Mouse (Mus musculus) inflammation-experienced regulatory T-cells, adult 6 months (primary cell): ENCODE results near the gene Serpina3j. TPM values are rescaled to one million over a fixed set of nuclear protein-coding genes. Genes with fewer than 3 reads are reported as not detected.

Source experiments
- polyA plus RNA-seq, 3 experiments: library from polyadenylated mRNA; unstranded; fragments of 100-300 nt; shearing (Covaris generic); gene quantifications; one replicate each; pipeline ENCODE4 v1.2.1; 2017

Gene Serpina3j
- polyA plus RNA-seq, 3 experiments from 2014 or later, result not detected

Other genes starting within 250 kb of the Serpina3j start
- not detected for gene Serpina5, start 213.4 kb upstream of the Serpina3j start, polyA plus RNA-seq
- gene Serpina3a, start 201.8 kb upstream of the Serpina3j start, polyA plus RNA-seq, result not detected
- not detected for gene Serpina3b, start 186.6 kb upstream of the Serpina3j start, polyA plus RNA-seq
- gene Serpina3c, start 160.7 kb upstream of the Serpina3j start, polyA plus RNA-seq, result not detected
- 10 to 100 TPM in 2 of 3 experiments, 1 to 10 TPM in 1; 7.8 to 38.7 (median 11.3) TPM for gene Serpina3f, start 100.0 kb upstream of the Serpina3j start, polyA plus RNA-seq
- gene Serpina3g, start 78.3 kb upstream of the Serpina3j start, polyA plus RNA-seq, result 100 to 1,000 TPM; 239 to 411 (median 240) TPM
- gene Serpina3i, start 51.4 kb upstream of the Serpina3j start, polyA plus RNA-seq, result not detected
- not detected for gene Serpina3k, start 23.9 kb downstream of the Serpina3j start, polyA plus RNA-seq
- not detected for gene Serpina3m, start 23.9 kb downstream of the Serpina3j start, polyA plus RNA-seq
- not detected for gene Serpina3n, start 92.2 kb downstream of the Serpina3j start, polyA plus RNA-seq
- gene Gsc, start 158.8 kb downstream of the Serpina3j start, polyA plus RNA-seq, result not detected